Mouse (Mus musculus) cerebellum, adult 11 months (tissue): Measurements from ENCODE around the gene Tmem191c.

Experiments
- DNase-seq: peaks from one replicate; pipeline ENCODE4 v3.0.0; 2022

The Tmem191c gene

DNA sequence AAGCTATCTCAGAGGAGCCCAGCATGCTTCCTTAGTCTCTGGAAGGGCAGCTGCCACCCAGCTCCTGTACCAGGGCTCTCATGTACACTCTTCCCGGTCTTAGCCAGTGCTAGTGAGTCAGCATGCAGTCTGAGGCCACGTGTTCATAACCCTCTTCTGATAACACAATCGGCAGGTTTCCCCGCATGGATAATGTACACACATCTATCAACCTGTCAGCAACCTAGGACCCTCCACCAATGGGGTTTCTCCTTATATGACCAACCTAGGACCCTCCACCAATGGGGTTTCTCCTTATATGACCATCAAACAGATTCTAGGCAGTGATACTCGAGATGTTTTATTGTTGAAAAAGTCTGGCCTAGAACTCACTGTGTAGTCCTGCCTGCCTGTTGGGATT is 7.9 kb upstream of the Tmem191c start:
- DNase-seq = no peak

DNA sequence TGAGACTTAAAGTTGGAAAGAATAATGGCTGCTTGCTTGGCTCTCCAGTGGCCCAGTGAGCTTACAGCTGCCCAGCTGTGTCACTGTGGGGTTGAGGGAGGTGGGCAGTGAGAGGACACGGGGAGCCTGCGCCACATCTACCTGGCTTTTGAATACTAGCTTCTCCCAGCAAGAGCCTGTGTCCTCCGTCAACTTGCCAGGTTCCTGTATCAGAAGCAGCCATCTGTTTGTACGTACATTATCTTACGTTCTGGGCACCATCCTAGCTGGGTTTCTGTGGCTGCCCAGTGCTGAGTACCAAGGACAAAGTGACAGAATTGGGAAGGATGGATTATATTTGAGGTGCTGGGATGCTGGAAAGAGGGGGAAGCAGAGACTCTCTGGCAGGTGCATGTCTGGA is 6.0 kb upstream of the Tmem191c start:
- DNase-seq = no peak

DNA sequence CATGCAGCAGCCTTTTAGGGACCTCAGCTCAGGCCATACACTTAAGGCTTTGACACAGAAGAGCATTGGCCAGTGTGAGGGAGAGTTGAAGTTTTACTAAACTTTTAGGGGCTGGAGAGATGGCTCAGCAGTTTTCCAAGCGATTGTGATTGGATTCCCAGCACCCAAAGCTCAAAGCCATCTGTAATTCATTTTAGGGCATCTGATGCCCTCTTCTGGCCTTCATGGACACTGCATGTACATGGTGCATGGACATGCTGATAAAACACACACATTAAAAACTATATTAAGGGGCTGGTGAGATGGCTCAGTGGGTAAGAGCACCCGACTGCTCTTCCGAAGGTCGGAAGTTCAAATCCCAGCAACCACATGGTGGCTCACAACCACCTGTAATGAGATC is 4.8 kb upstream of the Tmem191c start:
- DNase-seq = peak; percentile 29

DNA sequence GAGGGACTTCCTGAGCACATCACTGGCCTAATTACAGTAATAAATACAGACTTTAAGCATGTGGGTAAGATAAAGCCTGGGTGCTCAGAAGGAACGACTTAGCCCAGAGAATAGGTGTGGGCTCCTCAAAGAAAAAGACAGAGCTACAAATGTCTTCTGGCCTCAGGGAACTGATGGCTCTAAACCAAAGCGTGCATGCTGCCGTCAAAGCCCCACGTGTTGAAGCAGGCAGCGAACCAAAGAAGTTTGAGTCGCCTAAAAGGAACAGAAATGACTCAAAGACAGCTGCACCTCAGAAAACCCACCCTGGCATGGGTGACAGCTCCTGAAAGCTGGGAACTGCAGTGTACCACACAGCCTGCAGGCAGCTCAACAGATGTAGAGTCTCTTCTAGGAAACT is 4.0 kb upstream of the Tmem191c start:
- DNase-seq = no peak

DNA sequence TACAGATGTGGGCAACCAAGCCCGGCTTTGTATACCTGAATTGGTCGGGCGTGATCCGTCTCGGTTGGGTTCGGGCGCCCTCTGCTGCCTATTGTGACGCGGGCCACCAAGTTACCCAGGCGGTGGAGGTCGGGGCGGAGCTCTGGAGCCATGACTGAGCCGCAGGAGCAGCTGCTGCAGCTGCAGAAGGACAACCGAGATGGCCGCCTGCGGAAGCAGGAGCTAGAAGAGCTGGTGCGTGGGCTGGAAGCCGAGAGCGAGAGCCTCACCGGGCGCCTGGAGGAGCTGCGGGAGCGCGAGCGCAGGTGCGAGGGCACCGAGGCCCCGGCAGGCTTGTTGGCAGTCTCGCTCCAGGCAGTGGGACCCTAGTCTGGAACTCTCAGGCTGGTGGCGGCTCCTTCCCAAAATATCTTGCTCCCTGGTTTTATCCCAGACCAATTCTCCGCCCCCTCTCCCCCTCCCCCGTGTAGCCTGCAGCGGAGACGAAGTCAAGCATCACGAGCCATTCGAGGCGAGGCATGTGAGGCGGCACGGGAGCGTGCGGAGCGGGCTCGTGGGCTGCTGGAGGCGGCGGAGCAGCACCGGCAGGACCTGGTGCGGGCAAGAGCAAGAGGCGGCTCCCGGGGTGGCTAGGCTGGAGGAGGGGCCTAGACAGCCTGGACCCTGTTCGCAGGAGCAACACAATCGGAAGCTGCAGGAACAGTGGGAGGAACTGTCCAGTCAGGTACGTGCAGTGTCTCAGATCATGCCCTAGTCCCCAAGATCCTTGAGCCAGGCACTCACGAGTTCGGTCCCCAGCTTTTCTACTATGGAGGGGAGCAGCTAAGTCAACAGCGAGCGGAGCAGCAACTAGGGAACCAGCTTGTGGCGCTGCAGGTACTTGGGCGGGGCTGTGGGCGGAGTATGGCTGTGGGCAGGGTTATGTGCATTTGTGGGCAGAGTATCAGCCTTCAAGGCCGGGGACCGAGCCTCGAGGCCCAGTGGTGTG is 581 bp downstream of the Tmem191c start:
- peak; percentile 86 for DNase-seq

DNA sequence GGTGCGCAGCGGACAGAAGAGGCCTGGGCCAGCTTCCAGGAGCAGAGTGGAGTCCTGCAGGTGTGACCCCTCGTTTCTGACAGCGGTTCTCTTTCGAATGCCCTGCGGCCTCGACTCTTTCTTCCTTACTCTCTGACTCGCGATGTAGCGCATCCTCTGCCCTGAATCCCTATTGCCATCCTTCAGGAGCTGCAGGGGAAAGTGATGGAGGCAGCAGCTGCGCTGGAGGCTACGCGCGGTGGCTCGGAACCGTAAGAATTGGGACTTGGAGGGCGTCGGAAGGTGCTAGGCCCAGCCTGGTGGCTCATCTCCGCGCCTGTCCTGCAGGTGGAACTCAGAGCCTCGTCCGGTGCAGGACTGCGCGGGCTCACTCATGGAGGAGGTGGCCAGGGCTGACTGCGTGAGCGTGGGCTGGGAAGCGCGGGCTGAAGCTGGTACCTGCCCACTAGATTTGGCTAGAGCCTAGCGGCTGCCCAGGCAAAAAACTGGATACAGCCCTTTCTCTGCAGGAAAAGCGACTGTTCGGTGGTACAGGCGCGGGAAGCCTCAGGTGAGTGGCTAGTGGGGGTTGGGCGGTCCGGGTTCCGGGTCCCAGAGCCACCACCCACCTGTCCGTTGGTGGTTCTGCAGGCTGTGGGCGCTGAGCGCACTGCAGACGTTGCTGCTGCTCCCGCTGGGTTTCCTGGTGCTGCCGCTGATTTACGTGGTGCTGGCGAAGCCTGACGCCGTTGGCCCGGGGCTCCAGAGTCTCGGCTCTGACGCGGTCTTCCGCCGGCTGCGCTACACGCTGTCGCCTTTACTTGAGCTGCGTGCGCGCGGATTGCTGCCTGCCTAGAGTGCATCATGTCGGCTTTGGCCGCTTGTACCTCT is 1.7 kb downstream of the Tmem191c start:
- DNase-seq = peak; percentile 29

DNA sequence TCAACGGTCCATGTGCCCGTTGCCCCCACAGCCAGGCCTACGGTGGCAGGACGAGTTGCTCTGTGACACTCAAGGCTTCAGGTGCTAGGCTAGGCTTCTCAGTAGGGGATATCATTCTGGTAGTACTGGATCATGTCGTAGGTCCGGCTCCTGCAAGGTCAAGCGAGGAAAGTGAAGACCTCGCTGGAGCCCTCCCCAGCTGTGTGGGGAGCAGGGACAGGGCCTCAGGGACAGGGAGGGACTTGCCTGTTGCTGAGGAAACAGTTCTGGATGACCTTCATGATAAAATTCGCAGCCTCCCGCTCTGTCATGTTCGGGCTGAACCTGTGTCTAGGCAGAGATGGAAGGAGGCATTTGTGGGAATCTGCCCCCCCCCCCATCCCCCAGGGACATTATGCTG is 4.6 kb downstream of the Tmem191c start:
- DNase-seq = no peak

DNA sequence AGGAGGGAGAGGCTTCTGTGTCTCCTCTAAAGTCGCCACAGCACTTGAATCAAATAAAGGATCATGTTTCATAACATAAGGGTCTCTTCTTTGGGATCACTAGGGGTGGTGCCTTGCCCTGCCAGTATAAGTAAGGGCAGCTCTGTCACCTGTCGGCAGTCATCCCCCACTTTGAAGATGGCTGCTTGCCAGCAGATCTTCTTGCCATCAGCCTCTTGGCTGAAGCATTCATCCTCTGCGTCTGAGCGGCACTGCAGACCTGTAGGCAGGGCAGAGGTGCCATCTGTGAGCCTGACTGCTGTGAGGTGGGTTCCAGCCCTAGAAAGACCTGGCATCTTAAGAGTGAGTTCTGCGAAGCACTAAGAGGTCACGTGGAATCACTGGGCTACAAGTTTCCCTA is 7.3 kb downstream of the Tmem191c start:
- no peak for DNase-seq

DNA sequence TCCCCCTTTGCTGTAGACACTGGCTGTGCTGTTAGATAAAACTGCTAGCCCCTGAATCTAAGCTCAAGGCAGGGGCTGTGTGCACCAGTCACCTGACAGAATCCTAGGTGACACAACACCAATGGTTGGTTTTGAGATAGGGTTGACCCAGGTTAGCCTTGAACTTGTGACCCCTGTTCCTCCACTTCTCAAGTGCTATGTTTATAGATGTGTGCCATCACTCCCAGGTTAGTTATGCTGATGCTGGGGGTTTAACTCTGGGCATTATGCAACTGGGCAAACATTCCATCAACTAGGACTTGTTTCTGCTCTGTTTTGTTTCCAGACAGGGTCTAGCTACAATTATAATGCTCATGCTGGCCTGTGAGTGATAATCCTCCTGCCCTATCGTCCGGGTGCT is 11.2 kb downstream of the Tmem191c start:
- no peak for DNase-seq

DNA sequence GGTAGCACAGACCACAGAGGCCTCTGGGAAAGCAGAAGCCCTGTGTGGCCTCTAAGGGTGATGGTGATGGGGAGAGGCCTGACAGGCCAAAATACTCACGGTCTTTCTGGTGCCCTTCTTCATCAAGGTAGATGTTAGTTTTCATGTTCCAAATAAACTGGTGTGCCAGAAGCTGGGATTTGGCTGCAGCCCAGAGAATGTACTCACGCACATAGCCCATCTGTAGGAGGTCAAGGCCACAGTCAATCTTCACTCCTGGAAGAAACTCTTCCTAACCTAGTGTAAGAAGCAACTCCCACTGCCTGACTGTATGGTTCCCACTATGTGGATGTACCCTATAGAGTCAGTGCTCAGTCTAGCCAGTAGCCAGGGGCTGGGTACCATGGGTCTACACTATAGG is 15.1 kb downstream of the Tmem191c start:
- no peak for DNase-seq

DNA sequence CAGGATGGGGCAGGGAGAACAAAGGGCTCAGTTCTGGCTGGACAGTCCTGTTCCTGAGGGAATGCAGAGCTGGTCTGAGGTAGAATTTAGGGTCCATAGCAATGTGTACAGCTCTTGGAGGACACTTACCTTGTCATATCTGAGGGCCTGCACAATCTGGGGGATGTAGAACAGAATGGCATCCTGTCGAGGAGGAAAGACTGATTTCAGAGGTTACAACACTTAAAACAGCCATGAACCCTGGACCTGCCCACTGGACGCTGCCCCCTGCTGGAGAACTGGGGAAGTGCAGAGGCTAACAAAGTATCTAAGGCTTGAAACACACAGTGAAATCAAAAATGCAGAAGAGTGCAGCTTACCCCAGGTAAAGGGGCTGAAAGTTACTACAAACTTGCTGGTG is 16.9 kb downstream of the Tmem191c start:
- DNase-seq = peak; percentile 63

DNA sequence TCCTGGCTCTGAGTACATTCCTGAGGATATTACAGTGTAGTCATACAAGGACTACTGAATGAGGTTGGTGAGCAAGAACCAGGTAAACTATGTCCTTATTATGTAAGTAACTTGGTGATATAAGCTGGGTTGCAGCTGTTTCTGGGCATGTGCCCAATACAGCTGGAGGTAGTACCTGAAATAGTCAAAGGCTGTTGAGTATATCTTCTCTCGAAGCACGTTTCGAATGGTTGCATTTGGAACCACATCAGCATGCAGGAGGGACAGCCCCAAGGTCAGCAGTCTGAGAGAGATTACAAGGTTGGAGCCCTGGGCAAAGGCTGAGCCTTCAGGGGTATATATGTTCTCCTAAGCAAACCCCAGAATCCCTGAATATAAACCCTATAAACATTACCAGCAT is 24.9 kb downstream of the Tmem191c start:
- DNase-seq = no peak

DNA sequence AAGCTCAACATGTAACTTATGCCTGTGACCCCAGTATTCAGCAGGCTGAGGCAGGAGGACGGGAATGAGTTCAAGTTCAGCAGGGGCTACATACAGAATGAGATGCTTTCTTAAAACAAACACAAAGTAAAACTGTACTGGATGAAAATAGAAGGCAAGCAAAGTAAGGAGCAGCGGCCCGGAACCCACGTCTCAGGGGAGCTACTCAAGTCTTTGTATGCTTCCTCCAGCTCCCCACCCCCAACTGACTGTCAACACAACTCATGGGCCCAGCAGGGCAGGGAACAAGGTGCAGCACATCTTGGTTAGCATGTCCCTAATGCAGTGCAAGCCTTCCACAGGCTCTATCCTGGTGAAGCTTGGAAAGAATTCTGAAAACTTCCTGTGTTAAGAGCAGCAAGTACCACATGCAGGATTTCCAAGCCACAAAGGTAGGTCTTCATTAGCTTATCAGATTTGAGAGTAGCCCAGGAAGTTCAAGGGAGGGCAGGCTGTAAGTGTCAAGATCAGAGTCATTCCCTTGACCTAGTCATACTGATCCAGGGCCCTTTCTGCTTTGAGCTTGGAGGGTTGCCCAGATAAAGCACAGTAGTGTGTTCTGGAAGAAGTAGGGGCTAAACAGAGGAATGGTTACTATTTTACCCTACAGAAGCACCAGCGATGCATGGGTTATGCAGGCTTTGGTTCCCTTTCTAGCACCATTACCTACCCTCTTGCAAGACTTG is 27.8 kb downstream of the Tmem191c start:
- DNase-seq = no peak

DNA sequence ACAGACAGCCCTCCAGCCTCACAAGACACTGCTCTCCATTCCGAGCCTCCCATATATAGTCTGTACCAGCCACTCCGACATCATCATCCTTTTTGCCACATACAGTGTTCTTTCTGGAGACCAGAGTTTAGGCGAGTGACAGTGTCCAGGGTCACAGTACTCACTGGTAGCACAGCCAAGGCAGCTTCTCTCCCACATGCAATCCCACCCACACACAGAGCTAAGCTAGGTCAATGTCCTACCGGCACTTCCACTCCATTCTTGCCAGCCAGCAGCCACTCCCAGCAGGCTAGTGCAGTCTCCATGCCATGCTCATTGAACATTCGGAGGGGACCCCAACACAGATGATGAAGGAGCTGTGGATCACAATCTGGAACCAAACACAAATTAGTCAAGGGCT is 31.6 kb downstream of the Tmem191c start:
- no peak for DNase-seq

DNA sequence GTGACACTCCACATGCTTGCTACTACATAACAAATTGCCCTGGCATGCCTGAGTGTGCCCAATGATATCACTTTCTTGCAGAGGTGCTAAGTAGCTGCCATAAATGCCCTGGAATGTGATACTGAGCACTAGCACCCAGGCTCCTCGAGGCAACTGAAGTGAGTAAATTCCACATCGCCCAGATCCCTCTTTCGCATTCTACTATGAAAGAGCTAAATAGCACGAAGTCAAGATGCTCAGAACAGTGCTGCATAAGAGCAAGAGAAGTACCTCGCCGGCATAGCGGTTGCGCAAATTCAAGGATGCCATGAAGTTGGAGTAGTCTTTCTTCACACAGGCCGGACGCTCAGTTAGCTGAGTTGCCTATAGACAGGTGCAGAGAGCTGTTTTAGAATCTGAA is 33.2 kb downstream of the Tmem191c start:
- DNase-seq = no peak

DNA sequence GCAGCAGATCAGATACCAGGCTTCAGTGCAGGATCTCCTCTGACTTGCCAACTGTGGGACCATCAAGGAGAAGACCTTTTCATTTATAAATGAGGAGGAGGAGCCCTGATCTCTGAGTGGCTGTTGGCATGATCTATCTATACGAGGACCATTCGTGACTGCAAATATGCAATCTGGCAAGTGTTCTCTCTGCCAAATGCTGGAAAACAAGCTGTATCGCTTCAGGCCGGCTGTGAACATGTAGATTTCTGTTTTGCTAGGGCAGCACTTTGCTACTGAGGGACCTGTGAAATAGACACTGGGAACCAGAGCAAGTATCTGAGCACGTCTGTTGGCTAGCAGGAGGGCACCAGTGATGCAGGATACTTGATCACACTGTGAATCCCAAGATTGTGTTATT is 36.7 kb downstream of the Tmem191c start:
- DNase-seq = no peak

DNA sequence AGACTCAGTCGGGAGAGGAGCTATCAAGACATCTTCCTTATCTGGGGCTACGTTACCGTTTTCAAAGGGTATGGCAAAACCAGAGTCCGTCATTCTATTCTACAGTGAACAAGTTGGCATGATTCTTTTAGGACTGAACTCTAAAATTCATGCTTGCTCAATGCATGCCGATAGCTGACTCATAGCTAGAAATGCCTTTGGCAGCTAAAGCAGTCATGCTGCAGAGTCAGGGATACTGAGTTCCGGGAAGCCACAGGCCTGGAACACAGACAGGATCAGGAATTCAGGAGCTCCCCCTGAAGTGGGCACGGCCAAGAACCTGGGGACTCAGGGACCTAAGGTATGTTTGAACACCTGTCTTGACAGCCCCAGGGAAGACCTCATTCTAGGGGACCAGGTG is 40.7 kb downstream of the Tmem191c start:
- DNase-seq = no peak

DNA sequence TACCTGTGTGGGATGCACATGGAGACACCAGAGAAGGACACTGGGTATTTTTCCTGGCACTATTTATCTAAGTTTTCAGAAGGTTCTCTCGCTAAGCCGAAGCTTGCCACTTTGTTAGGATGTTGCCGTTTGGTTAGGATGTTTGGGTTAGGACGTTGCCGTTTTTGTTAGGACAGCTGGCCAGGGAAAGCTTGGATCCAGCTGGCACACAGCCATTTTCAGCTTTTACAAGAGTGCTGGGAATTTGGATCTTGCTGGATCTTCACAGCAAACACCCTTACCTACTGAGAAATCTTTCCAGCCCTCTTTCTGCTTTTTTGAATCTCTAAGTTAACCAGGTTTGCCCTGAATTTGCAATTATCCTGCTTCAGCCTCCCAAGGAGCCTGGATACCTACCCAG is 45.6 kb downstream of the Tmem191c start:
- no peak for DNase-seq

DNA sequence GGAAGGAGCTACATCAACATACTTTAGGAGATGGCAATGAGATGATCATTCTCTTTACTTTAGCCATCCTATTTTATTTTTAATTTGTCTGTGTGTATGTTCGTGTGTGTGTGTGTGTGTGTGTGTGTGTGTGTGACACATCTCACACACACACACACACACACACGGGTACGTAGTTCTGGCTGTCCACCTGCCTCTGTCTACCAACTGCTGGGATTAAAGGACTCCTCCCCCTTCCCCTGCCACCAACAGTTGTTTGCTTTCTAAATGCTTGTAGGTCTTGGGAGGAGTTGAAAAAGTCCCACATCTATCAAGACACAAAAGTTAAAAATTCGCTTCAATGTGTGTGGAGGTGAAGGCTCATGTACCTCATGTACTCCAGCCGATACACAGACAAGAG is 48.9 kb downstream of the Tmem191c start:
- DNase-seq = no peak

DNA sequence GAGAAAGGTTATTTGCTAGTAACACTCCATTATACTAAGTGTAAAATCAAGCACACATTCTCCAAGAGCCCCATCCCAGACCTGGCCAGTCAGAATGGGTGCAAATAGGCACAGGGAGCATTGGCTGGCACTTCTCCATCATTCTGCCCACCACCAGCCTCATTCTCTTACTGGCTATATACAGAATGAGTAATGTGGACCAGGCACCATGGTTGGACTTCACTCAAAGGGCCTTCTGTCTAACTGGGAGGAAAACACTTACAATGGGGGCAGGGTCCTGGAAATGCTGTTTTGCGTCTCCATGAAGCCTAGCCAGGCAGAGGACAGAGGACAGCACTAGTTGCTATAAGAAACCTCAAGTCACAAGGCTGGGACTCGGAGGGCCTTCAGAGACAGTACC is 50.2 kb downstream of the Tmem191c start:
- no peak for DNase-seq

DNA sequence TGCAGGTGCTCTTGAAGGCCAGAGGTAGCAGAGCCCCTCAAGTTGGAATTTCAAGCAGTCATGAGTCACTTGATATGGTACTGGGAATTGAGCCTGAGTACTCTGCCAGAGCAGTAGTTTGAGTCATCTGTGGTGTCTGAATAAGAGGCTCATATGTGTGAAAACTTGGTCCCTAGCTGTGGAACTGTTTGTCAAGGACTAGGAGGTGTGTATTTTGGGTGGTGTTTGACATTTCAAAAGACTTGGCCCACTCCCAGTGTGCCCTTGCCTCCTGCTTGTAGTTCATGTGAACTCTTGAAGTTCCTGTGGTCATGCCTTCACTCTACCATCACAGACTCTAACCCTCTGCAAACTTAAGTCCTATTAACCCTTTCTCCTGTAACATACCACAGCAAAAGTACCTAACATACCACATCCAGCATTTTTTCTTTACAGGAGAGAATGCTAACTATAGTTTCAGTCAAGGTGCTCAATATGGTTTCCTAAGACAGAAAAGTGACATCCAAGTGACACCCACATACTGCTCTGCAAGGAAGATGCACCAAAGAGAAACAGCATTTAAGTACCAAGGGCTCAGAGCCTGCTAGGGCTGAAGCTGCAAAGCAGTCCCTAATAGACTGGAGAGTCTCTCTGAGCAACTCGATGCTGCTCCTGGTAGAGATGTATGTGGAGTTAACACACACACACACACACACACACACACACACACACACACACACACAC is 54.1 kb downstream of the Tmem191c start:
- no peak for DNase-seq

DNA sequence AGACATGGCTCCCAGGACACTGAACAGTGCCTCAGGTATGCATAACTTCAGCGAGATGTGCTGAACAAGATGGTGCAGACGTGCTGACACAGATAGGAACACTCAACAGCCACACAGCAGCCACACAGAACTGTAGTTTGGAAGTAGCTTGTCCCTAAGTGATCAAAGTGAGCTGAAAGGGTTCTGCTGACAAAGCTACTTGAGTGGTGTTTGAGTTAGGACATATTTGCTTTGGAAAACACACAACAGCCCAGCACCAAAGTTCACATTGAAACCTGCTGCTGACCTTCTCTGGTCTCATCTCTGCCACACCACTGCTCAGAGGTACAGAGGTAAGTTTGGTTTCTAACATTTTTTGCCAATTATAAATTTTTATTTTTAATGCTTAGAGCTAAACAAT is 55.2 kb downstream of the Tmem191c start, which contains the start of gene Serpind1:
Gene Serpind1, plus strand, starts transcription at position 256 of the 400 bp plus-strand sequence.
- DNase-seq = no peak
